Mouse (Mus musculus) retina, postnatal 1 day (tissue): Measurements from ENCODE around the gene Mtrf1l.

Experiments
- DNase-seq: peaks from one replicate; pipeline ENCODE4 v3.0.0-alpha.2; 2012

The Mtrf1l gene

GRCm38 (mm10) chr10:5823740-5824491 is at the start of gene Mtrf1l:
TSS of gene Mtrf1l (minus strand) at chr10:5823910.
- peak; percentile 97 for DNase-seq

GRCm38 (mm10) chr10:5871081-5871480 is 47.4 kb upstream of the Mtrf1l start:
- DNase-seq: no peak

GRCm38 (mm10) chr10:5867981-5868552 is 44.4 kb upstream of the Mtrf1l start:
- DNase-seq: no peak

GRCm38 (mm10) chr10:5865996-5866395 is 42.3 kb upstream of the Mtrf1l start:
- no peak for DNase-seq

GRCm38 (mm10) chr10:5862669-5863068 is 39.0 kb upstream of the Mtrf1l start:
- DNase-seq: no peak

GRCm38 (mm10) chr10:5860849-5861248 is 37.1 kb upstream of the Mtrf1l start:
- no peak for DNase-seq

GRCm38 (mm10) chr10:5859729-5860128 is 36.0 kb upstream of the Mtrf1l start:
- DNase-seq: no peak

GRCm38 (mm10) chr10:5857996-5858549 is 34.4 kb upstream of the Mtrf1l start:
- no peak for DNase-seq

GRCm38 (mm10) chr10:5853290-5853868 is 29.7 kb upstream of the Mtrf1l start:
- no peak for DNase-seq

GRCm38 (mm10) chr10:5846939-5847338 is 23.2 kb upstream of the Mtrf1l start:
- peak; percentile 55 for DNase-seq

- peak; percentile 77 for DNase-seq
Measured at GRCm38 (mm10) chr10:5841369-5841768, 17.7 kb upstream of the Mtrf1l start.

- no peak for DNase-seq
Measured at GRCm38 (mm10) chr10:5826336-5827025, 2.8 kb upstream of the Mtrf1l start.

GRCm38 (mm10) chr10:5824779-5825178 is 1.1 kb upstream of the Mtrf1l start:
- DNase-seq: peak; percentile 77

GRCm38 (mm10) chr10:5823291-5823739 is 395 bp downstream of the Mtrf1l start:
- DNase-seq: no peak

- DNase-seq: no peak
Measured at GRCm38 (mm10) chr10:5818772-5819171, 4.9 kb downstream of the Mtrf1l start.

GRCm38 (mm10) chr10:5815968-5816367 is 7.7 kb downstream of the Mtrf1l start:
- no peak for DNase-seq

- DNase-seq: no peak
Measured at GRCm38 (mm10) chr10:5813724-5814123, 10.0 kb downstream of the Mtrf1l start.

GRCm38 (mm10) chr10:5807683-5808082 is 16.0 kb downstream of the Mtrf1l start:
- no peak for DNase-seq

GRCm38 (mm10) chr10:5806996-5807395 is 16.7 kb downstream of the Mtrf1l start:
- no peak for DNase-seq

GRCm38 (mm10) chr10:5806416-5806815 is 17.3 kb downstream of the Mtrf1l start:
- DNase-seq: no peak

- peak; percentile 98 for DNase-seq
Measured at GRCm38 (mm10) chr10:5805731-5806307, 17.9 kb downstream of the Mtrf1l start.

- peak; percentile 99 for DNase-seq
Measured at GRCm38 (mm10) chr10:5805243-5805730, 18.4 kb downstream of the Mtrf1l start, which contains the start of gene Fbxo5. TSS of gene Fbxo5 (minus strand) at chr10:5805600.
